Mouse (Mus musculus): Measurements from ENCODE around the gene Wdfy2. TPM values are rescaled to one million over a fixed set of nuclear protein-coding genes. Genes with fewer than 3 reads are reported as not detected.

Wdfy2 gene
- polyA plus RNA-seq (2012; fragmentation: generic; extraction: Trizol): 4.4 TPM

DNA sequence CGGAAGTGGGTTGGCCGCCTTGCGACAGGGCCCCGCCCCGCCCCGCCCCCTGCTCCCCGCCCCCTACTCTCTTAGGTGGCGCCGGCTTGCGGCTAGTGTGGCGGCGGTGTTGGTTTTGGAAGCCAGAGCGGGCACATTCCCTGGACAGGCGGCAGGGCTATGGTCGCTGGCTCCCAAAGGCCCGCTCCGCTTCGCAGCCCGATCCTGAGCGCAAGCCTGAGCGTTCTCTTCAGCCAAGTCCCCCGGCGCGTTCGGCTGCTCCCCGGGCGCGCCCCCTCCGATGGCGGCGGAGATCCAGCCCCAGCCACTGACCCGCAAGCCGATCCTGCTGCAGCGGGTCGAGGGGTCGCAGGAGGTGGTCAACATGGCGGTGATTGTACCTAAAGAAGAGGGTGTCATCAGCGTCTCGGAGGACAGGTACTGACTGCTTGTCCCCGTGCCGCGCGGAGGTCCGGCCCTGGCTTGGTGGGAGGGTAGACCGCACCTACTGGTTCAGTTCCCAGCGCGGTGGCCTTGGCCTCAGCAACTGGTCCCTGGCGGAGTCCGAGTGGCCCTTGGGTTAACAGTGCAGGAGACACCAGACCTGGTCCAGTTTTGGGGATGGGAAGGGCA lies at the start of gene Wdfy2:
Gene Wdfy2 (plus strand): TSS at position 38 of the 612 bp plus-strand sequence.
- H3K79me2 ChIP-seq (ENCODE audit: control insufficient read depth, insufficient read depth): peaks cover 48% of the 10 kb centered on the region
- peak within 1 kb of the TSS; percentile 63 for H3ac ChIP-seq (ENCODE audit: control insufficient read depth, insufficient read length)
- peak within 1 kb of the TSS; percentile 89 for H3K4me2 ChIP-seq (ENCODE audit: low read depth)
- TF ChIP-seq TCF3 (IDR thresholded peaks at IDR 0.05; ENCODE audit: insufficient read length, low read depth) (no peak), MYOG (IDR thresholded peaks at IDR 0.05; ENCODE audit: control insufficient read depth in 1 of 3, insufficient read depth in 1 of 3, insufficient read length in 2 of 3, low read depth in 2 of 3) (peak in 1 of 3 experiments; percentile 7), POLR2AphosphoS2 (IDR thresholded peaks at IDR 0.05; ENCODE audit: insufficient read length, low read depth) (peak; percentile 50), POLR2A (IDR thresholded peaks at IDR 0.05; ENCODE audit: insufficient read length, low read depth) (peak; percentile 82), MAX (IDR thresholded peaks at IDR 0.05; ENCODE audit: low read depth) (no peak), USF1 (IDR thresholded peaks at IDR 0.05; ENCODE audit: low read depth) (no peak)
- peak within 1 kb of the TSS; percentile 80 for H3K4me3 ChIP-seq
- no peaks in the 10 kb centered on the region for H3K27me3 ChIP-seq (ENCODE audit: control insufficient read depth, insufficient read depth, insufficient read length)
- H3K36me3 ChIP-seq (ENCODE audit: control insufficient read depth, insufficient read depth): no peaks in the 10 kb centered on the region

DNA sequence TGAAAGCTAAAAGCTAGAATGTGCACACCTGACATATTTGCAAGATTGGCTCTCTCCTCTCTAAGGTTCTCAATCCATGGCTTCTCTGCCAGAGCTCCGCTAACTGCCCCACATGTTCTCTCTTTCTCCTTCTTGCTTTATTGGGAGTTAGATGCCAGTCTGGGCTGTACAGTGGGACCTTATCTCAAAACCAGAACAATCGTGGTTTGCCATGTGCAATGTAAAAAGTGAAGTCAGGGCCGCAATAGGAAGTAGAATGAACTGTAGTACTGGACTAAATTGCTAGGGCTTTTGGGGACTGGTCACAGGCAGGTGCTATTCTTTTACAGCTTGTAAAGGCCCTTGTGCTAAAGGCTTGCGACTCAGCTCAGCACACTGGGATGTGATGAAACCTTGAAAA lies 48.2 kb upstream of the Wdfy2 start:
- Histone ChIP-seq H3ac (ENCODE audit: control insufficient read depth, insufficient read length) (no peak overlapping the region), H3K4me2 (ENCODE audit: low read depth) (no peak overlapping the region), H3K27me3 (ENCODE audit: control insufficient read depth, insufficient read depth, insufficient read length) (no peaks in the 10 kb centered on the region), H3K36me3 (ENCODE audit: control insufficient read depth, insufficient read depth) (no peaks in the 10 kb centered on the region), H3K4me3 (no peak overlapping the region), H3K79me2 (ENCODE audit: control insufficient read depth, insufficient read depth) (no peaks in the 10 kb centered on the region)
- TF ChIP-seq USF1 (IDR thresholded peaks at IDR 0.05; ENCODE audit: low read depth) (no peak), POLR2AphosphoS2 (IDR thresholded peaks at IDR 0.05; ENCODE audit: insufficient read length, low read depth) (no peak), POLR2A (IDR thresholded peaks at IDR 0.05; ENCODE audit: insufficient read length, low read depth) (no peak), MYOG (IDR thresholded peaks at IDR 0.05; ENCODE audit: control insufficient read depth in 1 of 3, insufficient read depth in 1 of 3, insufficient read length in 2 of 3, low read depth in 2 of 3) (no peak), SRF (IDR thresholded peaks at IDR 0.05; ENCODE audit: control insufficient read depth, insufficient read length, low read depth) (no peak), E2F4 (IDR thresholded peaks at IDR 0.05; ENCODE audit: insufficient read depth) (no peak), TCF12 (IDR thresholded peaks at IDR 0.05; ENCODE audit: insufficient read depth, poor library complexity, severe bottlenecking) (no peak), TCF3 (IDR thresholded peaks at IDR 0.05; ENCODE audit: insufficient read length, low read depth) (no peak), MAX (IDR thresholded peaks at IDR 0.05; ENCODE audit: low read depth) (no peak), MYOD1 (IDR thresholded peaks at IDR 0.05; ENCODE audit: control insufficient read depth in 1 of 3, insufficient read length in 2 of 3, low read depth in 2 of 3) (no peak), REST (IDR thresholded peaks at IDR 0.05; ENCODE audit: insufficient read depth, insufficient read length) (no peak), CEBPB (IDR thresholded peaks at IDR 0.05; ENCODE audit: insufficient read depth, poor library complexity, severe bottlenecking) (no peak)

DNA sequence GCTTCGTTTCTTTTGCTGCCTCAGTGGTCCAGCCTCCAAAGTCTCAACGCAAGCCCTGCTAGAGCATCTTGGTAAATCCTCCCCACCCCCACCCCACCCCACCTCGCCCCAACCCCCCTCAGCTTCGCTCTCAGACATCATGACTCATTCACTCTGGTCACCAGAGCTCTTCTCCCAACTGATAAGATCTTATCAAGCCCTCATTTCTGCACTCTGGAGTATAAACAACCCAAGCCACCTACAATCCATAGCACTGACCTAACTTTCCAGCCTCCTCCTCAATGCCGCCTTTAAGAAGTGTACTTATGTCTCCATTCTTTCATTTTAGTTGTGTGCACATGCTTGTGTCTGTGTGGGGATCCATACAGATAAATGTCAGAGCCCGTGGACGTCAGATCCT lies 41.8 kb upstream of the Wdfy2 start:
- H3K27me3 ChIP-seq (ENCODE audit: control insufficient read depth, insufficient read depth, insufficient read length): no peaks in the 10 kb centered on the region
- H3K4me2 ChIP-seq (ENCODE audit: low read depth): no peak overlapping the region
- H3K4me3 ChIP-seq: no peak overlapping the region
- no peaks in the 10 kb centered on the region for H3K36me3 ChIP-seq (ENCODE audit: control insufficient read depth, insufficient read depth)
- no peaks in the 10 kb centered on the region for H3K79me2 ChIP-seq (ENCODE audit: control insufficient read depth, insufficient read depth)
- H3ac ChIP-seq (ENCODE audit: control insufficient read depth, insufficient read length): no peak overlapping the region
- TF ChIP-seq CEBPB (IDR thresholded peaks at IDR 0.05; ENCODE audit: insufficient read depth, poor library complexity, severe bottlenecking): no peak
- no peak for TF ChIP-seq MYOG (IDR thresholded peaks at IDR 0.05; ENCODE audit: control insufficient read depth in 1 of 3, insufficient read depth in 1 of 3, insufficient read length in 2 of 3, low read depth in 2 of 3)
- TF ChIP-seq POLR2AphosphoS2 (IDR thresholded peaks at IDR 0.05; ENCODE audit: insufficient read length, low read depth): no peak
- TF ChIP-seq USF1 (IDR thresholded peaks at IDR 0.05; ENCODE audit: low read depth): no peak
- TF ChIP-seq TCF3 (IDR thresholded peaks at IDR 0.05; ENCODE audit: insufficient read length, low read depth): no peak
- TF ChIP-seq TCF12 (IDR thresholded peaks at IDR 0.05; ENCODE audit: insufficient read depth, poor library complexity, severe bottlenecking): no peak
- TF ChIP-seq MYOD1 (IDR thresholded peaks at IDR 0.05; ENCODE audit: control insufficient read depth in 1 of 3, insufficient read length in 2 of 3, low read depth in 2 of 3): no peak
- TF ChIP-seq REST (IDR thresholded peaks at IDR 0.05; ENCODE audit: insufficient read depth, insufficient read length): no peak
- TF ChIP-seq POLR2A (IDR thresholded peaks at IDR 0.05; ENCODE audit: insufficient read length, low read depth): no peak
- no peak for TF ChIP-seq E2F4 (IDR thresholded peaks at IDR 0.05; ENCODE audit: insufficient read depth)
- TF ChIP-seq SRF (IDR thresholded peaks at IDR 0.05; ENCODE audit: control insufficient read depth, insufficient read length, low read depth): no peak
- no peak for TF ChIP-seq MAX (IDR thresholded peaks at IDR 0.05; ENCODE audit: low read depth)

DNA sequence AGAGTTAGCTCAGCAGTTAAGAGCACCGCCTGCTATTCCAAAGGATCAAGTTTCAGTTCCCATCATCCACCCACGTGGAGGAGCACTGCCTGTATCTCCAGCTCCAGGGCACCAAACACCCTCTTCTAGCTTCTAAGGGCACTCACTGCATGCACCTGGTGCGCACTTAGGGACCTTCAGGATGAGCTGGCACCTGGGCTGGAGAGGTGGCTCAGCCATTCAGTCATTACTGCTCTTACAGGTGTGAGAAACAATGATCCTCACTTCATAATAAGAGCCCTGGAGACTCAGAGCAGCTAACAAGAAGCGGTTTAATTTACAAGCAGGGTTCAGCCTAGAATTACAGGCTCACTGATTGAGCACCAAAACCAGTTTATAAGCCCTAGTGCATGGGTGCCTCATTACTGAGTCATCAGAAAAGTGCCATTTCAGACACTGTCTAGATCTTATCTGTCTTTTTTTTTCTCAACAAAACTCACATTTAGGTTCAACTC lies 38.8 kb upstream of the Wdfy2 start:
- Histone ChIP-seq H3K36me3 (ENCODE audit: control insufficient read depth, insufficient read depth) (no peaks in the 10 kb centered on the region), H3K4me3 (no peak overlapping the region), H3ac (ENCODE audit: control insufficient read depth, insufficient read length) (no peak overlapping the region), H3K27me3 (ENCODE audit: control insufficient read depth, insufficient read depth, insufficient read length) (no peaks in the 10 kb centered on the region), H3K4me2 (ENCODE audit: low read depth) (peak overlapping the region; percentile 54), H3K79me2 (ENCODE audit: control insufficient read depth, insufficient read depth) (no peaks in the 10 kb centered on the region)
- TF ChIP-seq MYOD1 (IDR thresholded peaks at IDR 0.05; ENCODE audit: control insufficient read depth in 1 of 3, insufficient read length in 2 of 3, low read depth in 2 of 3) (peak in 2 of 3 experiments; percentile 3 to 14), E2F4 (IDR thresholded peaks at IDR 0.05; ENCODE audit: insufficient read depth) (no peak), TCF3 (IDR thresholded peaks at IDR 0.05; ENCODE audit: insufficient read length, low read depth) (no peak), SRF (IDR thresholded peaks at IDR 0.05; ENCODE audit: control insufficient read depth, insufficient read length, low read depth) (no peak), USF1 (IDR thresholded peaks at IDR 0.05; ENCODE audit: low read depth) (peak; percentile 59)

DNA sequence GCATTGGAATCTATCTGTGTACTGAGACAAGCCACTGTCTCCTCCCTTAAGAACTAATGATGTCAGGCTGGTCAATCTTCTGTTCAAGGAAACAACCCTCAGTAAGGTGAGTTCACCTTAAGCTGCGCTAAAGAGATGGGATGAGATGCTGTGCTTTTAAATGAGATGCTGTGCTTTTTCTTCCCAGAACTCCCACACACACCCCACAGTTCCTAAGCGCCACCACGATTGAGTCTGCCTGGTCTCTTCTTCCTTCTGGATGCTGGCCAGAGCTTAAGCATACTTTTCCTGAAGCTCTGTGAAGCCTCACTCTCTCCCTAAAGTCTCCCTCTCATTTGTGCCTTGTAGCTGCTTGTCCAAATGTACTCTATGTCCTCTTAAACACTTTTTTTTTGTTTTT lies 36.7 kb upstream of the Wdfy2 start:
- no peak overlapping the region for H3K4me2 ChIP-seq (ENCODE audit: low read depth)
- H3K4me3 ChIP-seq: no peak overlapping the region
- no peaks in the 10 kb centered on the region for H3K36me3 ChIP-seq (ENCODE audit: control insufficient read depth, insufficient read depth)
- no peaks in the 10 kb centered on the region for H3K79me2 ChIP-seq (ENCODE audit: control insufficient read depth, insufficient read depth)
- TF ChIP-seq SRF (IDR thresholded peaks at IDR 0.05; ENCODE audit: control insufficient read depth, insufficient read length, low read depth) (no peak), MAX (IDR thresholded peaks at IDR 0.05; ENCODE audit: low read depth) (no peak), CEBPB (IDR thresholded peaks at IDR 0.05; ENCODE audit: insufficient read depth, poor library complexity, severe bottlenecking) (no peak), USF1 (IDR thresholded peaks at IDR 0.05; ENCODE audit: low read depth) (no peak), E2F4 (IDR thresholded peaks at IDR 0.05; ENCODE audit: insufficient read depth) (no peak), MYOG (IDR thresholded peaks at IDR 0.05; ENCODE audit: control insufficient read depth in 1 of 3, insufficient read depth in 1 of 3, insufficient read length in 2 of 3, low read depth in 2 of 3) (no peak), TCF12 (IDR thresholded peaks at IDR 0.05; ENCODE audit: insufficient read depth, poor library complexity, severe bottlenecking) (no peak), MYOD1 (IDR thresholded peaks at IDR 0.05; ENCODE audit: control insufficient read depth in 1 of 3, insufficient read length in 2 of 3, low read depth in 2 of 3) (no peak), POLR2A (IDR thresholded peaks at IDR 0.05; ENCODE audit: insufficient read length, low read depth) (no peak), REST (IDR thresholded peaks at IDR 0.05; ENCODE audit: insufficient read depth, insufficient read length) (no peak), POLR2AphosphoS2 (IDR thresholded peaks at IDR 0.05; ENCODE audit: insufficient read length, low read depth) (no peak), TCF3 (IDR thresholded peaks at IDR 0.05; ENCODE audit: insufficient read length, low read depth) (no peak)
- no peak overlapping the region for H3ac ChIP-seq (ENCODE audit: control insufficient read depth, insufficient read length)
- no peaks in the 10 kb centered on the region for H3K27me3 ChIP-seq (ENCODE audit: control insufficient read depth, insufficient read depth, insufficient read length)

All from myocyte (in vitro differentiated cells).